Mouse (Mus musculus): ENCODE measurements around the gene Zfp760.
"Not testable (repeated sequence)": the region's sequence is repeated elsewhere in the genome, so short reads cannot be mapped to it uniquely, and the experiment has no call there.

Zfp760 gene

DNA sequence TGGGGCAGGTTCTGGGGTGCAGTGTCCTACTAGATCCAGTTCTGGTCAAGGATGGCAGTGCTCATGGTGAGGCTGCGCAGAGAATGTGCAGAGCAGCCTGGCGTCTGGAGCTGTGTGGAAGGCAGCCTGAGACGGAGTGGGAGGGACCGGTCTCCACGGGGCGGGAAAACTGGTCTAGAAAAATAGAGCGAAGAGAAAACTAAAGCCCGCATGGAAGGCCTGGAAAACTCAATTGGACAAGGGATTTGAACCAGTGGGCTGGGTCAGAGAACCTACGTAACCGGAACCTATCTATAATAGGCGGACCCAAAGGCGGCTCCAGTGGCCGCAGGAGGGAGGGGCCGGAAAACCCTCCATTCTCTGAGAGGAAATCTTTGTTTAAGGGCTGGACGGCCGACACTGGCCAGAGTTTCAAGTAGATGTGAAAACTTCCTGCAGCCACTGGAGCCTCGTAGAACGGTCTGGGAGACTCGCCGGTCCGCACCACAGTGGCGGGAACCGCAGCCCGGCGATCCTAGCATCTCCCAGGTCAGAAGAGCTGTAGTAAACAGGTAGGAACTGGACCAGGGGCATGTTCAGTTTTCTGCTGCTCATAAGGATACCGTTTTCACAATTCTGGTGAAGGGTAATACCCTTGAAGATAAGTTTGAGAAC, at the start of gene Zfp760:
Gene Zfp760 (plus strand): TSS at position 399 of the 654 bp plus-strand sequence.
- DNase-seq (ENCODE audit: low read depth, low spot score) = peak; percentile 58

DNA sequence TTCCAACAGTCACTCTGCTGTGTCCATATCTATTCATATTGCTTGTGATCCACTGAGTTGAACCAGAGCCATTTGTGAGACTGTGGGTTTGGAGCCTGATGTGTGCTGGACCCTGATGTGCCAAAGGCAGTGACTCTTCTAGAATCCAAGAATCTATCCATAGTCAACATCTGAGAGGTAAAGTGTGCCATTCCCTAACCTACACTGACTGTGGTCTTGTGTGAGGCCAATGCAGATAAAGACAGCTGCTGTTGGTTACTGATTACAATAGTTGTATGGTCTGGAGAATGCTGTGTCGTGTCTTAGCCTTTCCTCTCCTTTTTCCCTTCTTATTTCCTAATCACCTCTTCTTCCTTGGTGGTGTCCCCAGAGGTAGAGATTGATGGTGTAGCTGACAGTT, 28.7 kb upstream of the Zfp760 start:
- not testable (repeated sequence) for DNase-seq (ENCODE audit: low read depth, low spot score)

DNA sequence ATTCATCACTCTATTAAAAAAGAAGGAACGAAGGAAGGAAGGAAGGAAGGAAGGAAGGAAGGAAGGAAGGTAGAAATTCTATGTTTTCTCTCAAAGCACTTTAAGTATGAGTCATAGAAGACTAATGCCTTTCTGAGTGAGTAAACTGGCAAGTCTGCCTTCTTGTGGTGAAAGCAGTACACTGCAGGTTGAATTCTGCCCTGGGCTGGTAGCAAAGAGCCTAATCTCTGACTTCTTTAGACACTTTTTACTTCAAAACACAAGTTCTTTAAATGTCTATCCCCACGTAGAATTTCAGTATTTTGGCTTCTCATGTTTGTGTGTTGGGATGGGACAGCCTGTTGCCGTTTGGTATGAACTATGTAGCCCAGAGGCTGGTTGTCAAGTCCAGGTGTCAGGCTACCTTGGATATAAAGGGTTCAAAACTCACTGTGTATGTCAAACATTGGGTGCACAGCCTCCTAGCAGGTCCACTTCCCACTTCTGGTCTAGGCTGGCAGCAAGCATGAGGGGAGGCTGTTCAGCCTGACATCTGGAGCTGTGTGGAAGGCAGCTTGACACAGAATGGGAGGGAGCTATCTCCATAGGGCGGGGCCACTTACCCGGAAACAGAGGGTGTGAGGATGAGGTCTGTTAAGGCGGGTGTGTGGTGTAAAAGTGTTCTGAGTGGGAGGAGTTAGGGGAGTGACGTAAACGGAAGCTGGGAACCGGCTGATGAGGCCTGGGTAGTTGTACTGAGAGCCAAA, 28.1 kb upstream of the Zfp760 start:
- peak; percentile 95 for DNase-seq (ENCODE audit: low read depth, low spot score)

DNA sequence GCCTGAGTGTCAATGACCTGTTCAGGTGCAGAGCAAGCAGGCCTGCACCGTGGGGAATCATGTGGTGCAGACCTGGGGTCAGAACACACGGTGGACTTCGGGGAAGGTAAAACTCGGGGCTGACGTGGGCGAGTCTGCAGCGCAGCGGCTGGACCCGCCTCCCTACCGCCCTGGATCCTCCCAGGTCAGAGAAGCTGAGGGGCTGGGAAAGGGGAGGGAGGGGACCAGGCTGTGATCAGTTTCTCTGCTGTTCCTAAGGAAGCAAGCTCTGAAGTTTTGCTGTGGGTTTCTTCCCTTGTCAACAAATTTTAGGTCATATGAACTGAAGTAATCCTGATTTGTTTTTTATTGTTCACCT, 27.5 kb upstream of the Zfp760 start:
- not testable (repeated sequence) for DNase-seq (ENCODE audit: low read depth, low spot score)

DNA sequence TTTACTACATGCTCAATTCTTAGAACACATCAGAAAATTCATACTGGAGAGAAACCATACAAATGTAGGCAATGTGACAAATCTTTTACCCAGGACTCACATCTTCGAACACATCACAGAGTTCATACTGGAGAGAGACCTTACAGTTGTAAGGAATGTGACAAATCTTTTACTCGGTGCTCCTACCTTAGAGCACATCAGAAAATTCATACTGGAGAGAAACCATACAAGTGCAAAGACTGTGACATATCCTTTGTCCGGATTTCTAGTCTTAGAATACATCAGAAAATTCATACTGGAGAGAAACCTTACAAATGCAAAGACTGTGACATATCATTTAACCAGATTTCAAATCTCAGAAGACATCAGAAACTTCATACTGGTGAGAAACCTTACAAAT, 16.0 kb upstream of the Zfp760 start, which contains the start of gene Gm10226:
Gene Gm10226 (plus strand): TSS at position 301 of the 400 bp plus-strand sequence.
- DNase-seq (ENCODE audit: low read depth, low spot score) = no peak

DNA sequence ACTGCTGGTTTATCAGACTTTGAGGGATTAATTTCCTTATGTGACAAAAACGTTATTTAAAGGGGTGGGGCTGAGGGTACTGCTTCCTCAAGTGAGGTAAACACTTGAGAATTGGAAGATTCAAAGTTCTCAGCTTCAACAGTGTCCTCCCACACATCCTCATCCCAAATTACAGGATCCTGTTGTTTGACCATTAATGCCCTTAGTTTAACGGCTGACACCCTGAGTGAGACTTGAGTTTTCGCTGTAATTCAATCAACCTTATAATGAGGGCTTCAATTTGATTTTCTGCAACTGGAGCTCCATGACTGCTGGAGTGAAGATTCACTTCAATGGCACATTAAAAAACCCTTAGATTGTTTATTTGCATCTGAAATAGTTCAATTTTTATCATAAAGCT, 14.2 kb upstream of the Zfp760 start:
- DNase-seq (ENCODE audit: low read depth, low spot score) = no peak

DNA sequence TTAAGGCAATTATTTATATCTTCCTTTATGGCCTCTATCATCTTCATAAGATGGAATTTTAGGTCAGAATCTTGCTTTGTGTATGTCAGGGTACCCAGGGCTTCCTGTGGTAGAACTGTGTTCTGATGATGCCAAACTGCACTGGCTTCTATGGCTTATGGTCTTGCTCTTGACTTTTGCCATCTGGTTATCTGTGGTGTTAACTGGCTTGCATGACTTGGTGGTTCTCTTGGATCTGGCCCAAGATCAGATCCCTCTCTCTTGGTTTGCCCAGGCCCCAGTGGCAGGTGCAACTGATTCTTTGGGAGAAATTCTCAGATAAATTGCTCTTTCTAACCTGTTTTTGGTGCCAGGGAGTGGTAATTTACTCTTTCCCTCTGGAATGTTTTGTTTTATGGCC, 11.5 kb upstream of the Zfp760 start:
- DNase-seq (ENCODE audit: low read depth, low spot score) = no peak

DNA sequence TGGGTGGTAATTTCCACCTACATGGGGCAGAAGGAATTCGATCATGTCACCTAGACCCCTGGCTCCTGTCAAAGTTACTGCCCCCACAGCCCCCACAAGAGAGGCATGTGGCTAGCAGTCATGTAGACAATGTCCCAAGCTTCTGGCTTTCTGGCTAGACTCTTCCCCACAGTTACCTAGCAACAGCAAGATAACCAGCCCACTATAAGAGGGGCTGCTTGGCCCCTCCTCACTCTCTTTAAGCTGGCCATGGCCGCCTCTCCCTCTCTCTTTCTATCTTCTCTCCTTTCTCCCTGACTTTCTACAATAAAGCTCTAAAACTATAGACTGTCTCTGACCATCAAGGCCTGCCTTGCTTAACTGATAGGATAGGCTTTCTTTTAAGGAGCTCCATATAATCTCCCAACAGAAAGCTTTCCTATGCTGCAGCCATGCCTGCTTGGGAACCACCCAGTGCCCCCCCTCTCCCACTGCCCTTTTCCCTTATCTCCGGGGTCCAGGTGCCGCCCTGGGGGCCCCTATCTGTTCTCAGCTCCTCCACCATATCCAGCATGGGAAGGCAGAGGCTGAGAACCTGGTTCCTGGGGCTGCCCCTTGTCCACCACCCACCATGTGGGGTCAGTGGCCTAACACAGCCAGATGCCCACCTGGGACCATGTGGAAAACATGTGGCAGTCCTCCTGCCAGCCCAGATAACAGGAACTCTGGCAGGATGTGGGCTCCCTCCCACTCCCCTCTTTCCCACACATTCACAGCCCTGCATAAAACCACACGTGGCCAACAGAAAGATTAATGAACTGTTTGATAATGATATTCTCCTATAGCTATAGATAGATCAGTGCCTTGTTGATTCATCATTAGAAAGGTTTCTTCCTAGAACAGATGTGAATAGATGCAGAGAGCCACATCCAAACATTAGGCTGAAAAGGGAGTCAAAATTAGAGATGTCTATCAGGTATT, 5.0 kb upstream of the Zfp760 start:
- no peak for DNase-seq (ENCODE audit: low read depth, low spot score)

DNA sequence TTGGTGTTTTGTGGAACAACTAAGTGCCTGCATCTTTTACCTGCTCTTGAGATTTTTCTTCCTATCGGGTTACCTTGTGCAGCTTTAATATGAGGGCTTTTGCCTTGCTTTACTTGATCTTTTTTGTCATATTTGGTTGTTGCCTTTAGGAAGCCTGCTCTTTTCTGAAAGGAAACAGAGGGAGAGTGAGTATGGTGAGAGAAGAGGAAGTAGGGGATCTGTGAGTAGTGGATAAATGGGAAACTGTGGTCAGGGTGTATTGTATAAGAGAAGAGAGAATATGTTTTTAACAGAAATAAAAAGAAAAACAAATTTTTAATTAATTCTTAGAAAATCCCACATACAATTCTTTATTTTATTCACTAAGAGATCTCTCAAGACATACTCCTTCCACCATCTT, 4.1 kb upstream of the Zfp760 start:
- no peak for DNase-seq (ENCODE audit: low read depth, low spot score)

DNA sequence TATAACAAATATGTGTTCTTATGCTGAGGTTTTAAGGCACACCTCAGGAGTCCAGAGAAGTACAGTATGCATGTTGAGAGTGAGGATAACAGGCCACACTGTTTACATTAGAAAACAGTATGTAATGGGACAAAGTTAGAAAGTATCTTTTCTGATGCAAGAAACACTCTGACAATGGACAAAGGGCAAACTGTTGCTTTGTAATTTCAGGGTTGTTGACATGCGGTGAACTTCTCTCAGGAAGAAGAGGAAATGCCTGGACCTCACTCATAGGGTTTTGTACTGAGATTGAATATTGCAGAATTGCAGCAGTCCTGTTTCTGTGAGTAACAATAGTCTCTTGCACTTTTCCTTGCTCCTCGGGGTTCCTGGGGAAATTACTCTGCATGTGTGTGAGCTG, 860 bp downstream of the Zfp760 start:
- DNase-seq (ENCODE audit: low read depth, low spot score) = no peak

DNA sequence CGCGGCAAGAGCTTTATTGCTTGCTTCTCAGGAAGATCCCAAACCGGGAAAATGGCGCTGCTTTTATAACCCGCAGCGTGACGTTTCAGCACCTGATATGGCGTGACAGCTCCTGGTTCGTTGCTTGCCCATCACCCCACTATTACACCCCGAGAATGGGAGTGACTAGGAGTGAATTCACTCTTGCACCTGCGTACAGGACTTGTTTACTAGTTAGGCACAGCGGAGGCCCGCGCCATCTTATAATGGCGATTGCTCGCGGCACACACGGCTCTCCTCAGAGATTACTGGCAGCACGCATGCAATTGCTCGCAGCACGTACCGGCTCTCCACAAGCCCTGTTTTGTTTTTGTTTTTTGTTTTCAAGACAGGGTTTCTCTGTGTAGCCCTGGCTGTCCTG, 23.0 kb downstream of the Zfp760 start, which contains the start of gene Zfp229:
Gene Zfp229 (plus strand): TSS at position 301 of the 400 bp plus-strand sequence.
- DNase-seq (ENCODE audit: low read depth, low spot score) = not testable (repeated sequence)

DNA sequence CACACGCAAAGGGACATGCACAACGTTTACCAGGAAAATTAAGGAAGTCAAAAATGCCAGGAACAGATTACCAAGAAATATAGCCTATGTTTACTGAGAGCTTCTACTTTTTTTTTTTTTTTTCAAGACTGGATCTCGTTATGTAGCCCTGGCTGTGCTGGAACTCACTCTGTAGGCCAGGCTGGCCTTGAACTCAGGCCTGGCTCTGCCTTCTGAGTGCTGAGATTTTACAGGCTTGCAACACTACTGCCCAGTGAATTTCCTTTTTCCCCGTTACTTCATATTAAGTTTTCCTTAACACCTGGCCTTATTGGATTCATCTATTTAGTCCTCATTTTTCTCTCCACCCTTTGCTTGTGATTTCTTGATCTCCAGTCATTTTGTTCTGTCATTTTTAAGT, 25.5 kb downstream of the Zfp760 start:
- no peak for DNase-seq (ENCODE audit: low read depth, low spot score)

DNA sequence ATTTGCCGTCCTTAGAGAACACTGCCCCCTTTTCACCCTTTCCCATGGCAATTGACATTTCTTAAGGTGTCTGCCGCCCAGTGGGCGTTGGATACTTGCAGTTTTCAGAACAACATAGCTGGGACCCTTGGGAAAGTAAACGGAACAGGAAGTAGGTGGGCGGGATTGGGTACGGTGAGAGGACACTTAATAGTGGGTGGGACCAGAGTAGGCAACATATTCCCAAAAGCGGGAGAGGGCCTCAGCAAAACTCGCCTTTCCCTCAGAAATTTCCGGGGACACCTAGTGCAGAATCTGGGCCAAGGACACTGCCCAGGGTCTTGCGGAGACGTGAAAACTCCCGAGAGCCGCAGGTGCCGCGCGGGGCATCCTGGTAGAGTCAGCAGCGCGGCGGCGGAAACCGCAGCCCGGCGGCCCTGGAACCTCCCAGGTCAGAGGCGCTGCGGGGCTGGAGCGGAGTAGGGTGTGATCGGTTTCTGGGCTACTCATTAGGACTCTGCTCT, 26.0 kb downstream of the Zfp760 start:
- peak; percentile 47 for DNase-seq (ENCODE audit: low read depth, low spot score)

DNA sequence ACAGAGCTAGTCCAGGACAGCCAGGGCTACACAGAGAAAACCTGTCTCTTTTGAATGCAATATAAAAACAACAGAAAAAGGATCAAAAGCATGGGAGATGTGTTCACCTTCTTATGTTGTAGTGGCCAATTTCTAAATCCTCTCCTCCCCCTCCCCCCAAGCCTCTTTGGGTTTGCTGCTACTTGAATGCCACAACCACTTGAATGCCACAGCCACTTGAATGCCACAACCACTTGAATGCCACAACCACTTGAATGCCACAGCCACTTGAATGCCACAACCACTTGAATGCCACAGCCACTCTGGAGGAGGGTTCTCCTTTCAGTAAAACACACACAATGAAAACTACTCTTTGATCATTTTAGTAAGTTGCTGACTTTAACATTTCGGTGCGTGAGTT, 45.2 kb downstream of the Zfp760 start:
- DNase-seq (ENCODE audit: low read depth, low spot score) = no peak

DNA sequence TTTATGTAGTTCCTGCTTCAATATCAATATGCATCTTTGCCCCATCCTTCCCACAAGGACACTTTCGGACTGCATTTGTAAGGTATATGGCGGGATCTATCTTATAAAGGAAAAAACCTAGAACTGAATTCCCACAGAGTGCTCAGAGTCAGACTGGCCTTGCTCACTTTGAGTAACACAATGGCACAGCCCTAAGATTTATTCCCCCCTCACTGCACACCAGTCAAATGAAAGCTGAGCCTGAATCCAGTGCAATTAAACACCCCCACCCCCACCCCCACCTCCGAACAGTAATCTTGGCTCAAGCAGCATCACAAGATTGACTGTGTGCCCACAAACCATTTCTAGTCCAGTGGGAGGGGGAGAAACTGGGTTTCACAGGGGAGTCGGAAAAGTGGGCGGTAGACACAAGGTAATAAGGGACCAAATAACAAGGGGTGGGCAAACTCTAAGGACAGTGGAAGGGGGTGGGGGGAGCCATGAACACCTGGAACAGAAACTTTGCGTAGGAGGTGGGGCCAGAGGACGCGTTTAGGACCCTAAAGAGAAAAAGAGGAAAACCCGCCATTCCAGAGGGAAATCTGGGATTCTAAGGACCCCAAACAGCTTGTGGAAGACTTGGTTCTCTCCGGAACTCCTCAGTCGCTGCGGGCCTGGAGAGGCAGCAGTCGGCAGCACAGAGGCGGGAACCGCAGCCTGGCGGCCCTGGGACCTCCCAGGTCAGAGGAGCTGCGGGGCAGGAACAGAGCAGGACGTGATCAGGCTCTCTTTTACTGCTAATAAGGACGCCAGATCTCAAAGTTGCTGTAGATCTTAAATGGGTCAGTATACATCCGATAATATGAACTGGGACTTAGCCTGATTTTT, 46.0 kb downstream of the Zfp760 start:
- no peak for DNase-seq (ENCODE audit: low read depth, low spot score)

DNA sequence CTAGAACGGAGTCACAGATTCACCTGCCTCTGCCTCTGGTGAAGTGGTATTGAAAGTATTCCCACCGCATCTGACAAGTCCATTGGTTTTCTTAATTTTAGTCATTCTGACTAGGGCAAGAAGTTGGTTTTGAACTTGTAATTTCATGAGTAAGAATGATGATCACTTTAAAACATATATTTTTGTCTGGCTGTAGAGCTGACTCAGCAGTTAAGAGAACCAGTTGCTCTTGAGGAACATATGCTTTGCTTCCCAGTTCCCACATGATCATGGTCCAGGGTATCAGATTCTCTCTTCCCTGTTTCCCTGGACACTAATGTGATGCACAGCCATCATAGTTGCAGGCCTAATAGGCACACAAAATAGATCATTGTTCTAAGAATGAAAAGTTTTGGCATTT, 62.8 kb downstream of the Zfp760 start:
- DNase-seq (ENCODE audit: low read depth, low spot score) = no peak
